23 mouse cellular contexts compared by ENCODE assay signal in genomic region chr6:115739056-115739455, GRCm38 (mm10). TPM values are rescaled to one million over a fixed set of nuclear protein-coding genes. Genes with fewer than 3 reads are reported as not detected.
"Had no signal": no experiment of that assay in that cellular context is flagged by ENCODE, and none has a peak within 500 bp of the region (broad histone marks: within the 10 kb centered on the region; RNA-seq: fewer than 3 reads in every experiment).

No protein-coding gene starts in this region.

- H3K4me1 ChIP-seq: limb, embryonic 12.5 days; limb, embryonic 15.5 days; lung, embryonic 15.5 days; midbrain, embryonic 12.5 days; midbrain, embryonic 15.5 days; neural tube, embryonic 12.5 days; neural tube, embryonic 15.5 days; stomach, embryonic 15.5 days had no signal

- H3K36me3 ChIP-seq: limb, embryonic 12.5 days; limb, embryonic 15.5 days; lung, embryonic 15.5 days; midbrain, embryonic 12.5 days; midbrain, embryonic 15.5 days; neural tube, embryonic 12.5 days; neural tube, embryonic 15.5 days; stomach, embryonic 15.5 days had no signal

- H3K27me3 ChIP-seq: limb, embryonic 12.5 days; limb, embryonic 15.5 days; lung, embryonic 15.5 days; midbrain, embryonic 12.5 days; midbrain, embryonic 15.5 days; neural tube, embryonic 12.5 days; neural tube, embryonic 15.5 days; stomach, embryonic 15.5 days had no signal

- H3K4me2 ChIP-seq: limb, embryonic 12.5 days; limb, embryonic 15.5 days; lung, embryonic 15.5 days; midbrain, embryonic 12.5 days; midbrain, embryonic 15.5 days; neural tube, embryonic 12.5 days; neural tube, embryonic 15.5 days; stomach, embryonic 15.5 days had no signal

- DNase-seq: kidney, adult 2 months; kidney, postnatal 36 days; layer of hippocampus, postnatal 36 days; left cerebral cortex, postnatal 4 days; lung, adult 18-20 months; lung, postnatal 10 days; lung, postnatal 36 days; right cerebral cortex, adult 18-20 months; right cerebral cortex, postnatal 25 days; spleen, adult 18-20 months; thymus, postnatal 25 days had no signal

- H3K9ac ChIP-seq: limb, embryonic 12.5 days; limb, embryonic 15.5 days; lung, embryonic 15.5 days; midbrain, embryonic 12.5 days; midbrain, embryonic 15.5 days; neural tube, embryonic 12.5 days; neural tube, embryonic 15.5 days; stomach, embryonic 15.5 days had no signal

- ATAC-seq: inflammation-experienced regulatory T-cells, adult 6 months; intestine, postnatal 0 days; midbrain, embryonic 15.5 days had no signal

- H3K9me3 ChIP-seq: limb, embryonic 12.5 days; limb, embryonic 15.5 days; lung, embryonic 15.5 days; midbrain, embryonic 12.5 days; midbrain, embryonic 15.5 days; neural tube, embryonic 15.5 days; stomach, embryonic 15.5 days had no signal

- H3K4me3 ChIP-seq: left cerebral cortex, adult 2 months; limb, embryonic 12.5 days; limb, embryonic 15.5 days; lung, embryonic 15.5 days; midbrain, embryonic 12.5 days; midbrain, embryonic 15.5 days; neural tube, embryonic 12.5 days; neural tube, embryonic 15.5 days; stomach, embryonic 15.5 days had no signal

- H3K27ac ChIP-seq: kidney, postnatal 0 days; left cerebral cortex, adult 2 months; limb, embryonic 12.5 days; limb, embryonic 15.5 days; lung, embryonic 15.5 days; midbrain, embryonic 12.5 days; midbrain, embryonic 15.5 days; neural tube, embryonic 12.5 days; neural tube, embryonic 15.5 days; stomach, embryonic 15.5 days had no signal

RNA-seq across cellular contexts. Expression of gene Tmem40, which starts 23.2 kb away (rescaled TPM):
- polyA plus RNA-seq: inflammation-experienced regulatory T-cells, adult 6 months had no signal
